Mouse (Mus musculus) spleen, adult 12 weeks (tissue): Measurements from ENCODE around the gene Dhx38.

ENCODE experiments used
- DNase-seq: peaks from one replicate; pipeline ENCODE4 v3.0.0; 2022; ENCODE audit warnings: low spot score

Dhx38 gene

DNA sequence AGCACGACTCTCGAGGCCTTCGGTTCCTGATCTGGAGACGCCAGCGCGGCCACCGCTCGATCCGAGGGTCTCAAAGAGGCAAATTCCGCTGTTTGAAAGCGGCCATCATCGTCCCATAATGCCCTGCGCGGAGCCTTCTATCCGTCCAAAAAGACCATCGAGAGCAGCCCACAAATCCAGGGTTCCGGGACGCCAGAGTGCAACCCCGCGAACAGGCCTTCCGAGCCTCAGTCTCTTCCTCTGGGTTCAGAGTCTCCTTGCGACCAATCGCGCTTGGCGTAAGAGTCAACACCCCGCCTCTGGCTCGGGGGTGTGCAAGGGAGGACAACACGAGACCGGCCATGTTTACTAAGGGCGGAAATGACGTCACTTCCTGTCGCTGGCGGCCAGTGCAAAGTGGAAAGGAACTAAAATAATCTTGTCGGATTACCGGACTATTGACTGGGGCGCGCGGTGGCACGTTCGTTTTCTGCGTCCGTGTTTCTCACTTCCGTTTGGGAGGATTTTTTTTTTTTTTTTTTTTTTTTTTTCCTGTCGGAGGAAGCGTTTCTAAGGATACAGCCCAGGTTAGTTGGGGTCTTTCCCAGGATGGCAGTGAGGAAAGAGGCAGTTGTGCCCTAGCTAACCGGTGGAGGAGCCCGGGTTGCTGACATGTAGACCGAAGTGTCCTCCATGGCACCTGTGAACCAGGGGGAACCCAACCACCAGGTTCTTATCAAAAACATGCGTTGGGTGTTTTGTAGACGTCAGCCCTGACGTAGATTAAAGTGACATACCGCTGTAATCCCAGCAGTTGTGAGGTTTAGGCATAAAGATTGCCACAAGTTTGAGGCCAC, at the start of gene Dhx38, which contains the start of gene Txnl4b:
TSS of gene Dhx38 (minus strand) at position 364 of the 836 bp plus-strand sequence.
TSS of gene Txnl4b (plus strand) at position 395 of the 836 bp plus-strand sequence.
- peak; percentile 95 for DNase-seq

DNA sequence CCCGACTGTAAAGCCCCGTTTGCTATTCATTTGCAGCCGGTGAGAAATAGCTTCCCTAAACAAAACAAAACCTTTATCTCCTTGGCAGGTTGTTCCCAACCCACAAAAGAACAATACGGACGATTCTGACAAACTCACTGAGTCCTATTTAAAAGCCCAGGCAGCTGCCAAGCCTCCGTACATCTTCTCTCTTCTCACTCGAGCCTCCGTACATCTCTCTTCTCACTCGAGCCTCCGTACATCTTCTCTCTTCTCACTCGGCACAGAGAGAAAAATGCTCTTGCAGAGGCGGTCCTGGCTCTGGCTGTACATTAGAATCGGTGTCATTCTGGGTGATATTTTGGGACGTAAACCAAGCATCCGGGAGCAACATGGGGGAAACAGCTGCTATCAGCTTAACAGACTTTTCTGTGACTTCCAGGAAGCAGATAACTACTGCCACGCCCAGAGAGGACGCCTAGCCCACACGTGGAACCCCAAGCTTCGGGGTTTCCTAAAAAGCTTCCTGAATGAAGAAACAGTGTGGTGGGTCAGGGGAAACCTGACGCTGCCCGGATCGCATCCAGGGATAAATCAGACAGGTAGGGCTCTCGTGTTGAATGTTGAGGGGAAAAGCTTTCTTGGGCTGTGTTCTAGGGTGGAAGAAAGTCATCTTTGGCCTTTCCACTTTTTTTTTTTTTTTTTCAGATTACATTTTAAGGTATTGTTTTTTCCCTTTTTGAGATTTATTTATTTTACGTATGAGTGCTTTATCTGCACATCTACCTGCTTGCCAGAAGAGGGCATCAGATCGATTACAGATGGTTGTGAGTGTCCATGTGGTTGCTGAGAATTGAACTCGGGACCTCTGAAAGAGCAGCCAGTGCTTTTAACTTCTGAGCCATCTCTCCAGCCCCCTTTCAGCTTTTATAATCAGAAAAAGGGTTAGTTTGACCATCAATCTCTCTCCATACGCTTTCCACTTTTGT, 48.9 kb upstream of the Dhx38 start, which contains the start of gene Pkd1l3:
TSS of gene Pkd1l3 (plus strand) at position 275 of the 968 bp plus-strand sequence.
- DNase-seq = no peak

DNA sequence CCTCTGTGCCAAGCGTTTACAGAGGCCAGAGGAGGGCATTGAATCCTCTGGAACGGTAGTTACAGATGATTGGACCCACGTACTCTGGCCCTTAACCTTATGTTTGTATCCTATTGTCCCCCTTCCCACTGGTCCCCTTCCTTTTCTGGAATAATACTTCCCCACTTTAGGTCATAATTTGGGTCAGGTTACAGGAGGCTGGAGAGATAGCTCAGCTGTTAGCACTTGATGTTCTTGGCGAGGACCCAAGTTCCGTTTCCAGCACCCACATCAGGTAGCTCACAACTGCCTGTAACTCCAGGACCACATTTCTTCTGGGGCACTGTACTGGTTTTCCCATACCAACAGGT, 43.5 kb upstream of the Dhx38 start:
- DNase-seq = no peak

DNA sequence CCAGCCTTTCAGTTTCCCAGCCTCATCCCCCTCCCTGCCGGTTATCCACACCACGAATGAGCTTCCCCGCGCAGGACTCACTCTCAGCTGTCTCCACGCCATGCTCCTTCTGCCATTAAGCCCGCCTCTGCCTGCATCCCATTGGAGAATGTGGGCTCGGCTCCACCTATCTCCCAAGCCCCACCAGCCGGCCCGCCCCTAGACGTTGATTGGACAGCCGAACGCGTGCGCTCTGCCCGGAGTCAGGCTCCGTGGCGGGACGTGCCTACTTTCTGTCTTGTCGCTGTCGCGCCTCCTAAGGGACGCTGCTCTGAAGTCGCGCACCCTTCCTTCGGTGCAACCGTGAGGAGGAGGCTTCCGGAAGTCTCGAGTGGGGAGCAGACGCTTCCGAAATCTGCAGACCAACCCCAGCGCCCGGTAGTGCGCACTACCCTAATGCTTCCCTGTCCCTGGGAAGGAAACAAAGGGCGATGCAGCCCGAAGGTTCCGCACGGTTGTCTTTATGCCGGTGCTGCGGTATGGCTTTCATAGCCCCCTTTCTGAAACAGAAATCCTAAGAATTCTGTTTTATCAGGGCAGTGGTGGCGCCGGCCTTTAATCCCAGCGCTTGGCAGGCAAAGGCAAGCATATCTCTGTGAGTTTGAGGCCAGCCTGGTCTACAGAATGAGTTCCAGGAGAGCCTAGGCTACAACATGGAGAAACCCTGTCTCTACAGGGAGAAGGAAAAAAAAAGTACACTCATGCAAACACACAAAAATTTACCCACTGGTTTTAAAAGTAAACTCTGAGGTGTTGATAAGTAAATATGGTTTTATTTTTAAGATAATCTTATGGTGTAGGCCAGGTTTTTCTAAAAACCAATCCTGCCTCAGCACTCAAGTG, 42.9 kb upstream of the Dhx38 start, which contains the start of gene Dhodh:
TSS of gene Dhodh (minus strand) at position 403 of the 882 bp plus-strand sequence.
- peak; percentile 94 for DNase-seq

DNA sequence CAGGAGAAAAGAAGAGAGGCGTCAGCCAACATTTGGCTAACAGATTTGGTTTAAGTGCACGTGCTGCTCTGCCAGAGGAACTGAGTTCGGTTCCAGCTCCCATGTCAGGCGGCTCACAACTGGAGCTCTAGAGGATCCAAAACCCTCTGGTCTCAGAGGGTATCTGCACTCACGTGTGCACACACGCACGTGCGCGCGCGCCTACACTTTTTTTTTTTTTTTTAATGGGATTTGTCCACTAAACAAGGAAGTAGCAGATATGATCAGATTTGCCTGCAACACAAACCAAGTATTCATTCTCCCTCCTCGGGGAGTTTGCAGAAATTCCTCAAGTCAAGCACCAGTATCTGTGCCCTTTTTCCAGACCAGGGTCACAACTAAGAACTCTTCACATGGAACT, 42.0 kb upstream of the Dhx38 start:
- DNase-seq = no peak

DNA sequence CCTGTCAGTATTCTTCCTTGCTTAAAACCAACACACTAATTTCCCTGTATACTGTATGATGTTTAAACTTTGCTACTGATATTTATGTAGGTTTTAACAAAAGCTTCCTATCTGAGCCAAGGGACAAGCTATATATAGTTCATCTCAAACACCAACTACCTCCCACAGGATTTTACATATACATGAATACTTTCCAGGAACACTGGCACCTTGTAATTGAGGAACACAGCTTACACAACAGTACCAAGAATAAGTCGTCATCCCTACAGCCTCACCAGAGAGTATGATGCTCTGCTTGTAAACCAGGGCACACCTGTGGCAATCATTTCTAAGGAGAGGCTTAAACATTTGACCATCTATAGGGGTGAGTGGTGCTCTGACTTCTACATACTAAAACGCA, 41.1 kb upstream of the Dhx38 start:
- DNase-seq = no peak

DNA sequence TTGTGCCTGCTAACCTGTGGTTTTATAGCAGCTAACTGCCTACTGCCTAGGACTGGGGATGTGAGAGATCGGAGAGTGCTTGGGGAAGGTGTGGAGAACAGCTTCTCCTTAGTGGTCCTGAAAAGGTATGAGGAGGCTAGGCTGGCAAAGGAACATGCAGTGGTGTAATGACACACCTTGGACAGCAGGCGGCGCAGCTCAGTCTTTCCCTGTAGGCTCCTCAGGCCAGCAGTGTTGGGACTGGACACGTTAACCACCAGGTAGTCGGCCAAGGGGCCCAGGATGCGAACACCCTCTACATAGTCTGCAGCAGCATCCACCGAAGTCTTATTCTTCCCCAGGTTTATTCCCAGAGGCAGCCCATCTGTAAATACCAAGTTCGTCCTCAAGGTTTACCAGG, 30.2 kb upstream of the Dhx38 start:
- peak; percentile 55 for DNase-seq

DNA sequence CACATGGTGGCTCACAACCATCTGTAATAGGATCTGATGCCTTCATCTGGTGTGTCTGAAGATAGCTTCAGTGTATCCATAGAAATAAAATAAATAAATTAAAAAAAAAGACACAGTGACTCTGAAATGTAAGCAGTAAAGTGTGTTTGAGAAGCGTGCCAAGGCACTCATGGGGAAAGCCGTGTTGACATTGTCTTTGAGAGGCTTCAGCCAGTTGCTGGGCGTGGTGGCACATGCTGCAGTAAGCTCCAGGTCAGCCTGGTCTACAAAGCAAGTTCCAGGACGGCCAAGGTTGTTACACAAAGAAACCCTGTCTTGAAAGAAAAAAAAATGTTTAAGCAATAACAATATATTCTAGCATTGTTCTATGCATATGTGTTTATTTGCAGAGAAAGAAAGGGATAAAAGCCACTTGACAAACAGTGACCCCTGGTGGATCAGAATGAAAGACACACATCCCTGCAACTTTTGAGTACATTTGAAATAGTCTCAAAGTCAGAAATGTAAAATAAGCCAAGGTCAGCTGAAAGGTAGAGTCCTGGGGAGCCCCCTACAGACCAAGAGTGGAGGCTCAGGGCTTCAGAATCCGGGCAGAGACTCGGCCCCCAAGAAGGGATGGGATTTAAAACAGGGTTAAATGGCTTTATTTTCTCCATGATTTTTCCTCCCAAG, 27.6 kb upstream of the Dhx38 start:
- no peak for DNase-seq

DNA sequence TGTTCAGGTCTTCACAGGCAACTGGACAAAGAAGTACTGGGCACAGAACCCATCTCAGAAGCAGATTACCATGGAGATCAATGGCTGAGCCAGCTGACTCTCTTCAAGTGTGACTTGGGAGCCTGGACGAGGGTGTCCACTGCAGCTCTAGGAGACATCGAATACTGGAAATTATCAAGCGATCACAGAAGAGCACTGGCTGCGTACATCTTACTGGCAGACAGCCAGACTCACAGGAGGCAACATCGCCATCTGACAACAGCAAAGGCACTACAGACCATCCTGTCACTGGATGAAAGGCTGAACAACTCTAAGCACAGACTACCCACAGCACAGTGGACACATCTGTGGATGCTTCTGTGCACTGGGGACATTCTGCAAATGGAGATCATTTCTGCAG, 26.5 kb upstream of the Dhx38 start:
- DNase-seq = peak; percentile 38

DNA sequence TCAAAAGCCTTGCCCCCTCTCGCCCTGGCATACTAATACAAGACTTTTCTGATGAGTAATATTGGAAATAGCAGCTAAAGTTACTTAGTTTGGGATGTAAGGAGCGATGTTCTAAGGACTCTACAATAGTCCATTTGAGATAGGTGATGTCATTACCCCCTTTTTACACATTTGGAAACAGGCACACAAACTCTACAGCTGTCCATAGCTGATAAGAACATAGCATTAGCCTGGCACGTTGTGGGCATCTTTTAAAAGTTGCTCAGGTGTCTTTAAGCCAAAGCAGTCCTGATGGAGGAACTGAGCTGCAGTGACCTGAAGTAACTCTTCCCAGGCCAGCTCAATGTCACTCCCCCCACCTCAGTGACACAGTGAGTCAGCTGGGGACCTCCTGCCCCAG, 25.7 kb upstream of the Dhx38 start:
- DNase-seq = no peak

DNA sequence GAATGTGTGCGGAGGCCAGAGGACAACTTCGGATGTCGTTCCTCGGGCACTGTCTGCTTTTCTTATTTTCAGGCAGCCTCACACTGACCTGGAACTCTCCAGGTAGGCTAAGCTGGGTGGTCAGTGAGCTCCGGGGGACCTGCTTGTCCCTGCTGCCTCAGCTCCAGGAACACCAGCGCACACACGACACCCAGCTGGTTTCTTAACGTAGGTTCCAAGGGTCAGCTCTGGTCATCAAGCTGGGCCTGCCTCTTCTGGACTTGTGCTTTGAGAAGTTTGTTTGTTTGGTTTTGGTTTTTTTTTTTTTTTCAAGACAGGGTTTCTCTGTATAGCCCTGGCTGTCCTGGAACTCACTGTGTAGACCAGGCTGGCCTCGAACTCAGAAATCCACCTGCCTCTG, 25.2 kb upstream of the Dhx38 start:
- no peak for DNase-seq

DNA sequence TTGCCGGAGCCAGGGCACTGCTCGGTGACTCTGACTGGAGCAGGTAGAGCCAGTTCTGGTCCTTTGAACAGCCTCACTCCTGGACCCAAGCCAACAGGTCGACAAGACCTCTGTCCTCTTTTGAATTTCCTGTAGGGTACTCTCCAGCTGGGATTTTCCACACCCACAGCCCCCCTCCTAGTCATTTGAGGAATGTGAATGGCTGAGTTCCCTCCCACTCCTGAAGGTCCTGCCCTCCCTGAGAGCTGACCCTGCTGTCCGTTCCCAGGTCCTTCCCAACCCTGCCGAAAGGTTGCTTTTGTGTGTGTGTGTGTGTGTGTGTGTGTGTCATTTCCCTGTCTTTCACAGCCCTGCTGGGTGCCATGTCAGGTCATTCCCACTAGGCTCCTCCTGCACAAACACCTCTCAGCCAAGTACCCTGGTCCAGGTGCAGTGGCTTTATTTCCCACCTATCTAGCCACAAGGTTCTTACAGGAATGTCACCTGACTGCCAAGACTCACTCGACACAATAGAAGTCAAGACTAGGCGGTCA, 21.4 kb upstream of the Dhx38 start:
- no peak for DNase-seq

DNA sequence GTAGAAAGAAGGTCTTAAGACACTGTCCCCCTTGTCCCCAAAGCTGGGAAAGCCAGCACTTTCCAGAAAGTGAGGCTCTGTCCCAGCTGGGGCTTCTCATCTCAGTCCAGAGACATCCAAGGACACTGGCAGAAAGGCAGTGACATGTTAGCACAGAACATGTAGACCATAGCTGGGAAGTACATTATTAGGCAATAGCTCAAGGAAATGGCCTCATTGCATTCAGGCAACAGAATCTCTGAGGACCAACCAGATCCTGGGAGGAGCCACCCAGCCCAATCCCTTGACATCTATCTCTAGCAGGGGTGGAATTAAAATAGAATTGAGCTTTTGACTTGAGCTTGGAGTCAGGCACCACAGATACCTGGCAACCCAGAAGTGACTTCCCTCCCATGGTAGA, 20.0 kb upstream of the Dhx38 start:
- no peak for DNase-seq

DNA sequence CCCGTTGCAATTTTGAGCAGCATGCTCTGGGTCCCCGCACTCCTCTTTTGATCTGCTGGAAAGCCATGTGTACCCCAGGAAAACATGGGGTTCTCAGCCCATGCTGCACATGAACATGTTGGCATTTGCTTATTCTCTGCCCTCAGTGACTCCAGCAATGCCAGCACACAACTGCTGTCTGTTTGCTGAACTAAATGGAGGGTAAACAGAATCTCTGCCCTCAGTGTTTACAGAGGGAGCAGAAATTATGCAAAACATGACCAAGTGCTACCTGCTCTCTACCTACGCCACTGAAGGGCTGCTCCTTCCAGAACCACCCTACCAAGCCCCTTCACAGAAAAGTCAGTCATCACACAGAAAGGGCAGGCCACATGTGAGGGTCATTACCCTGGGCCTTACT, 19.2 kb upstream of the Dhx38 start:
- DNase-seq = no peak

DNA sequence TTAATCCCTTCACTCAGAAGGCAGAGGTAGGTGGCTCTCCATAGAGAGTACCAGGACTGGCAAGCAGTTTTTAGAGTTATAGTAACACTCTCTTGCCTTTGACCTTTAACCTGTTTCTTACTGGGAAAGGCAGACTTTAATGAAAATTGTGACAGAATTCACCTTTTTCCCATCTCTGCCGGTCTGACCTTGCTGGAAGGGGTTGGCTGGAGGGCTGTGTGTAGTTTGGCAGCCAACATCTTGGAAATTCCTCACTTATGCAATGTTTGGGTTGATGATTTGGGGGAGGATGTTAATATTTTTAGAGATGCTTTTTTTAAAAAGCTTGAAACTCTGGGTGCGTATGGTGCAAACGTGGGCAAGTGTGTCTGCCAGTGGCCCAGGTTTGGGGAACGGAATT, 18.6 kb upstream of the Dhx38 start:
- DNase-seq = no peak

DNA sequence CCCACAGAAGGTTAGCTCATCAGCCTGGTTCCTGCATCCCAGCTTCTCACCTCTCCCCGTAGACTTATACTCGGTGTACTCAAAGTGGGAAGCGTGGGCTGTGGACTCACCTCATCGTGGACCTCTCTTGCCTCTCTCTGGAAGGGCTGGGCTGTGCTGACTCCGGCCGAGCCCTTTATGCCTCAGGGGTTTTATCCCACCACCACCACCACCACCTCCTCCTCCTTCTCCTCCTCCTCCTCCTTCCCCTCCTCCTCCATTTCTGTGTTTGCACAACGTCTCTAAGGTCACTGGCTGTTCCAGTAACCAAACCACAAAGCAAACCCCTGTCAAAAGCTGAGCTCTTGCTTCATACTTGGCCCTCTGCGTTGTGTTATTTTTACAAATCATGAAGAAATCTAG, 13.2 kb upstream of the Dhx38 start, which contains the start of gene Hp:
TSS of gene Hp (minus strand) at position 273 of the 402 bp plus-strand sequence.
- no peak for DNase-seq

DNA sequence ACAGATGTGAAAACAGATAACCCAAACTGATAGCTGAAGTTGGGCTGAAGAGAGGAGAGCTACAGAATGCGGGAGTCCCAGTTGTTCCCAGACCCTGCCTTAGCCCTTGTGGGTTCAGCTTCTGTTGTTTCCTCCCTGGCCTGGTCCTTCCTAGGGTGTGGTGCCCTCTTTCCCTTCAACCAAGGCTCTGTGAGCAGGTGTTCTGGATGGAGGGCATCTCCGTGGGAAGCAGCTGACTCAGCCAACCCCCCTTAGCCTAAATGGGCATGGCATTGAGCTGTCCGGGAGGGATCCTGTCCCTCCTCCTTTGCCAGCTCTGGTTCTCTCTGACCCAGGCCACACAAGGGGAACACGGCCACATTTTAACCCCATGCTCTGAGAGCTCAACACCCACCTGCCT, 10.7 kb upstream of the Dhx38 start:
- no peak for DNase-seq

DNA sequence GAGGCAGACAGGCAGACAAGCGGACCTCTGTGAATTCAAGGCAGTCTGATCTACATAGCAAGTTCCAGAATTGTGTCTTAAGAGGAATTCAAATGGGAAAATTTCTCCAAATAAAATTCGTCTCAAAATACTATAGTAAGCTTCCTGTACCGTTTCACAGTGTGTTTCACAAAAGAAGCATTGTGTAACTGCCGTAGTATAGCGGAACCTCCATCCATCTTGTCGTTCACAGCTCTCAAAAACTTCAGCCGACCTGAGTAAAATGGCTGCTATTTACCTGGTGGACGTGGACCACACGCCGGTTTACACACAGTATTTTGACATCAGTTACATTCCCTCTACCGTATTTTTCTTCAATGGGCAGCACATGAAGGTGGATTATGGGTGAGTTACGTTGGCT, 5.5 kb upstream of the Dhx38 start:
- no peak for DNase-seq

DNA sequence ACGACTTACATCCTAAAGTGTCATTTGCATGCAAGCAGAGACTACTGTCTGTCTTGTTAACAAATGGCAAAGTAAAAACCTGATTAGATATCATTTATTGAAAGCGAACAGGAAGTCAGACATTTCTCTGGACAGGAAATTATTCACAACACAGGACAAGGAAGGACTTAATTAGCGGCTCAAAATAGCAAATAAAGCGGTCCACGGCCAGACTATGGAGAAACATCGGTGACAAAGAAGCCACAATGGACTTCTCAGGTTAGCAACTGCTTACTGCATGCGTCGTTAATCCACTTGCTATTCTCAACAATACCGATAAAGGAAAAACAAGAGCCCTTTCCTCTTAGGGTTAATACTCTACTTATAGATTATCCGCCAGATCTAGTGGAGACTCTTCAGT, 895 bp downstream of the Dhx38 start:
- DNase-seq = no peak

DNA sequence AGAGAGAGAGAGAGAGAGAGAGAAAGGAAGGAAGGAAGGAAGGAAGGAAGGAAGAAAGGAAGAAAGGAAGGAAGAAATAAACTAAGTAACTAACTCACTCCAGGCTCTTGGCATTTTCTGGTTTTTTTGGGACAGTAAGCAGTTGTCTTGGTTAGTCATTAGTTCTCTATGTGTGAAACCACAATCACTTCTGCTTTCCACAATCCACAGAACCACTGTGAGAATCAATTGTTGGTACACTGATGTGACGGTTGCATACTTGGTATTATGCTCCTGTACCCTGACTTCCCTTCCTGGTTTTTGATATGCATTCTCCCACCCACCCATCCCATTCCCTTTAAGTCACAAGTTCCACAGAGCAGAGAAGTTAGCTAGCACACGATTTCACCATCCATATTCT, 1.8 kb downstream of the Dhx38 start:
- DNase-seq = no peak

DNA sequence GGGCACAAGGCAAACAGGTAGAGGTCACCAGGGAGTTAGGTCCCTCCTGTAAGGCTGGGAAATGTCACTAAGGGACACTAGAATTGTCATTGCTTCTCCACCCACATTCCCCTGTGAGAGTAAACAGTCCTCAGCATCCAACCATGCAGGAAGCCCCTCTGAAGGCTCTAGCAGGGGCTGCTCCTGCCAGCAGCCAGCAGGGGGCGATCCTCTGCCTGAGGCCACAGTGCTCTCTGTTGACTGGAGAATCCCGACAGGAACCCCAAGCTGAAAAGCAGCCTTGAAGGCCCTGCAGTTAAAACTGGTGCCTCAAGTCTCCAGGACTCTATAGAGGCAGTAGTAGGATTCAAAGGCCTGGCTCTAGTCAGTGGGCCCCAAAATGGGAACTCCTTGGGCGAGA, 14.0 kb downstream of the Dhx38 start:
- DNase-seq = no peak
